Mouse (Mus musculus) hindbrain, embryonic 14.5 days (tissue): Measurements from ENCODE around the gene Ptprg. TPM values are rescaled to one million over a fixed set of nuclear protein-coding genes. Genes with fewer than 3 reads are reported as not detected.
A peak's percentile ranks its signal among the peaks of the same experiment; 100 is the strongest.

Experiments
- ATAC-seq: fragments of 200-750 bp; cut with Nextera tagmentation; 2 replicates; pipeline ENCODE4 v1.8.0; 2017; ENCODE audit warnings: moderate number of reproducible peaks, mild to moderate bottlenecking, moderate TSS enrichment, moderate library complexity; ENCODE audit not compliant: low FRiP score
- DNase-seq: peaks from one replicate; pipeline ENCODE4 v3.0.0-alpha.2; 2015; ENCODE audit warnings: low spot score
- H3K27ac ChIP-seq: fragments of 300-500 bp; sonication (generic); 2 replicates; pipeline ENCODE4 v1.5.1; 2014; ENCODE audit warnings: mild to moderate bottlenecking, moderate library complexity
- H3K27me3 ChIP-seq: fragments of 300-500 bp; sonication (generic); 2 replicates; pipeline ENCODE4 v1.6.1; 2014; ENCODE audit warnings: mild to moderate bottlenecking, low read length, mixed read lengths; ENCODE audit not compliant: control insufficient read depth, insufficient read depth
- H3K36me3 ChIP-seq: fragments of 300-500 bp; sonication (generic); replicated peaks from 2 replicates; pipeline ENCODE4 v1.6.1; 2014; ENCODE audit not compliant: control insufficient read depth, insufficient read depth
- H3K4me1 ChIP-seq: fragments of 300-500 bp; sonication (generic); replicated peaks from 2 replicates; pipeline ENCODE4 v1.6.1; 2014; ENCODE audit warnings: antibody characterized with exemption, low read length, mixed read lengths; ENCODE audit not compliant: control insufficient read depth, insufficient read depth
- H3K4me2 ChIP-seq: fragments of 300-500 bp; sonication (generic); replicated peaks from 2 replicates; pipeline ENCODE4 v1.6.1; 2014; ENCODE audit warnings: mild to moderate bottlenecking, moderate library complexity
- H3K4me3 ChIP-seq: fragments of 300-500 bp; sonication (generic); replicated peaks from 2 replicates; pipeline ENCODE4 v1.5.1; 2014; ENCODE audit warnings: mild to moderate bottlenecking, low read length
- H3K9ac ChIP-seq: fragments of 300-500 bp; sonication (generic); 2 replicates; pipeline ENCODE4 v1.6.1; 2014
- H3K9me3 ChIP-seq: fragments of 300-500 bp; sonication (generic); 2 replicates; pipeline ENCODE4 v1.6.1; 2016; ENCODE audit warnings: low read length; ENCODE audit not compliant: control insufficient read depth
- WGBS: fragments of 180-500 bp; shearing (Covaris S2); extraction: QIAGEN DNeasy Blood & Tissue Kit; methylation state at CpG from one replicate; pipeline ENCODE4 v1.1.7; 2014; 5-methylcytosine and 5-hydroxymethylcytosine counted together
- polyA plus RNA-seq: library from polyadenylated mRNA; unstranded; fragments of >200 nt; fragmentation: Nextera tagmentation; extraction: Ambion mirVana; gene quantifications from 2 replicates; pipeline ENCODE4 v1.2.1, GENCODE M21; 2014

Ptprg gene
- polyA plus RNA-seq, 1 experiment from 2014 or later, result 49.0 TPM

GRCm38 (mm10) chr14:11762995-11763394 lies 209.7 kb downstream of the Ptprg start:
- WGBS, result 82% methylated on average over 7 of the region's 7 CpGs
- no peaks in the 10 kb centered on the region for H3K36me3 ChIP-seq
- ATAC-seq, result no peak

GRCm38 (mm10) chr14:11772736-11773135 lies 219.4 kb downstream of the Ptprg start:
- H3K9ac ChIP-seq, result no peak overlapping the region
- no peaks in the 10 kb centered on the region for H3K27me3 ChIP-seq
- no peak overlapping the region for H3K4me2 ChIP-seq
- no peaks in the 10 kb centered on the region for H3K9me3 ChIP-seq
- no peak for DNase-seq
- no peaks in the 10 kb centered on the region for H3K36me3 ChIP-seq
- H3K4me3 ChIP-seq, result no peak overlapping the region
- WGBS, result 81% methylated on average over 5 of the region's 5 CpGs
- ATAC-seq, result no peak
- peaks cover 28% of the 10 kb centered on the region for H3K4me1 ChIP-seq
- H3K27ac ChIP-seq, result no peak overlapping the region

More at GRCm38 (mm10) chr14:11762995-11763394, 209.7 kb downstream of the Ptprg start:
- Histone ChIP-seq H3K9me3 (no peaks in the 10 kb centered on the region), H3K9ac (no peak overlapping the region), H3K4me2 (no peak overlapping the region), H3K27ac (no peak overlapping the region), H3K27me3 (no peaks in the 10 kb centered on the region), H3K4me1 (peaks cover 29% of the 10 kb centered on the region), H3K4me3 (no peak overlapping the region)
- no peak for DNase-seq

- no peaks in the 10 kb centered on the region for H3K9me3 ChIP-seq
- H3K4me2 ChIP-seq, result no peak overlapping the region
- WGBS, result 47% methylated on average over 4 of the region's 4 CpGs
- no peak overlapping the region; the same call in 1 of the 2 replicates for H3K27ac ChIP-seq
- H3K9ac ChIP-seq, result no peak overlapping the region
- H3K4me3 ChIP-seq, result no peak overlapping the region
- no peaks in the 10 kb centered on the region for H3K36me3 ChIP-seq
- no peak for ATAC-seq
- H3K4me1 ChIP-seq, result peaks cover 21% of the 10 kb centered on the region
- H3K27me3 ChIP-seq, result no peaks in the 10 kb centered on the region
- DNase-seq, result peak; percentile 50
These were observed 221.2 kb downstream of the Ptprg start for GRCm38 (mm10) chr14:11774476-11775037.

- peaks cover 19% of the 10 kb centered on the region for H3K4me1 ChIP-seq
- H3K27me3 ChIP-seq, result no peaks in the 10 kb centered on the region
- no peak overlapping the region for H3K4me2 ChIP-seq
- no peaks in the 10 kb centered on the region for H3K36me3 ChIP-seq
- H3K9ac ChIP-seq, result 0 out of 2 replicates have a peak overlapping the region, but pooled peaks have one; percentile 6
- H3K27ac ChIP-seq, result peak overlapping the region; percentile 40; the same call in 1 of the 2 replicates
- H3K4me3 ChIP-seq, result no peak overlapping the region
- no peaks in the 10 kb centered on the region for H3K9me3 ChIP-seq
- 23% methylated on average over 11 of the region's 11 CpGs for WGBS
- ATAC-seq (0 out of 2 replicates have a peak, but pooled peaks have one; percentile 59), DNase-seq (no peak)
These were observed 221.9 kb downstream of the Ptprg start for GRCm38 (mm10) chr14:11775204-11775603.

- Histone ChIP-seq H3K9me3 (no peaks in the 10 kb centered on the region), H3K4me1 (peaks cover 22% of the 10 kb centered on the region), H3K36me3 (no peaks in the 10 kb centered on the region), H3K27ac (no peak overlapping the region), H3K27me3 (no peaks in the 10 kb centered on the region), H3K9ac (0 out of 2 replicates have a peak overlapping the region, but pooled peaks have one; percentile 6), H3K4me3 (no peak overlapping the region), H3K4me2 (no peak overlapping the region)
- WGBS, result 80% methylated on average over 6 of the region's 6 CpGs
- no peak for ATAC-seq
- no peak for DNase-seq
These were observed 222.7 kb downstream of the Ptprg start for GRCm38 (mm10) chr14:11775951-11776495.

- no peaks in the 10 kb centered on the region for H3K36me3 ChIP-seq
- H3K27ac ChIP-seq, result no peak overlapping the region
- H3K9ac ChIP-seq, result no peak overlapping the region
- no peaks in the 10 kb centered on the region for H3K27me3 ChIP-seq
- H3K9me3 ChIP-seq, result no peaks in the 10 kb centered on the region
- DNase-seq (no peak), ATAC-seq (no peak)
- H3K4me3 ChIP-seq, result no peak overlapping the region
- H3K4me1 ChIP-seq, result peaks cover 22% of the 10 kb centered on the region
- no peak overlapping the region for H3K4me2 ChIP-seq
- WGBS, result 79% methylated on average over 6 of the region's 6 CpGs
These were observed 223.2 kb downstream of the Ptprg start for GRCm38 (mm10) chr14:11776566-11776965.

- H3K27me3 ChIP-seq, result no peaks in the 10 kb centered on the region
- 49% methylated on average over 4 of the region's 4 CpGs for WGBS
- no peak overlapping the region for H3K4me2 ChIP-seq
- DNase-seq (no peak), ATAC-seq (no peak)
- H3K4me3 ChIP-seq, result no peak overlapping the region
- H3K9me3 ChIP-seq, result no peaks in the 10 kb centered on the region
- no peaks in the 10 kb centered on the region for H3K4me1 ChIP-seq
- H3K9ac ChIP-seq, result no peak overlapping the region
- H3K27ac ChIP-seq, result no peak overlapping the region
- H3K36me3 ChIP-seq, result no peaks in the 10 kb centered on the region
These were observed 237.9 kb downstream of the Ptprg start for GRCm38 (mm10) chr14:11791190-11791589.

GRCm38 (mm10) chr14:11793847-11794246 lies 240.5 kb downstream of the Ptprg start:
- Histone ChIP-seq H3K9ac (no peak overlapping the region), H3K27me3 (no peaks in the 10 kb centered on the region), H3K27ac (no peak overlapping the region), H3K9me3 (no peaks in the 10 kb centered on the region), H3K36me3 (no peaks in the 10 kb centered on the region), H3K4me1 (0 out of 2 replicates have a peak, but pooled peaks cover 2% of the 10 kb centered on the region), H3K4me2 (no peak overlapping the region), H3K4me3 (no peak overlapping the region)
- 70% methylated on average over 3 of the region's 3 CpGs for WGBS
- DNase-seq, result no peak
- ATAC-seq, result no peak

- no peak overlapping the region for H3K9ac ChIP-seq
- H3K27ac ChIP-seq, result no peak overlapping the region
- H3K36me3 ChIP-seq, result no peaks in the 10 kb centered on the region
- no peak overlapping the region for H3K4me3 ChIP-seq
- H3K27me3 ChIP-seq, result no peaks in the 10 kb centered on the region
- no peak overlapping the region for H3K4me2 ChIP-seq
- H3K9me3 ChIP-seq, result no peaks in the 10 kb centered on the region
- ATAC-seq (no peak), DNase-seq (no peak)
- 0 out of 2 replicates have a peak, but pooled peaks cover 2% of the 10 kb centered on the region for H3K4me1 ChIP-seq
- 86% methylated on average over 4 of the region's 4 CpGs for WGBS
These were observed 249.2 kb downstream of the Ptprg start for GRCm38 (mm10) chr14:11802355-11803035.
